Mouse (Mus musculus) stomach, embryonic 15.5 days (tissue): ENCODE measurements around the gene Tomm40. TPM values are rescaled to one million over a fixed set of nuclear protein-coding genes. Genes with fewer than 3 reads are reported as not detected.

Source experiments
- ATAC-seq: fragments of 200-750 bp; cut with Nextera tagmentation; 2 replicates; pipeline ENCODE4 v1.8.0; 2017; ENCODE audit warnings: low read depth, moderate number of reproducible peaks, moderate TSS enrichment; ENCODE audit not compliant: insufficient read depth, low FRiP score
- H3K27ac ChIP-seq: fragments of 300-500 bp; sonication (generic); 2 replicates; pipeline ENCODE4 v1.5.1; 2015; ENCODE audit warnings: mild to moderate bottlenecking, inconsistent platforms
- H3K27me3 ChIP-seq: fragments of 300-500 bp; sonication (generic); replicated peaks from 2 replicates; pipeline ENCODE4 v1.6.1; 2015; ENCODE audit warnings: inconsistent platforms
- H3K36me3 ChIP-seq: fragments of 300-500 bp; sonication (generic); 2 replicates; pipeline ENCODE4 v1.6.1; 2015; ENCODE audit warnings: inconsistent platforms
- H3K4me1 ChIP-seq: fragments of 300-500 bp; sonication (generic); 2 replicates; pipeline ENCODE4 v1.6.1; 2015; ENCODE audit warnings: inconsistent platforms
- H3K4me2 ChIP-seq: fragments of 300-500 bp; sonication (generic); 2 replicates; pipeline ENCODE4 v1.6.1; 2015; ENCODE audit warnings: mild to moderate bottlenecking, inconsistent platforms
- H3K4me3 ChIP-seq: fragments of 300-500 bp; sonication (generic); replicated peaks from 2 replicates; pipeline ENCODE4 v1.5.1; 2015; ENCODE audit warnings: inconsistent platforms
- H3K9ac ChIP-seq: fragments of 300-500 bp; sonication (generic); 2 replicates; pipeline ENCODE4 v1.6.1; 2015; ENCODE audit warnings: inconsistent platforms
- H3K9me3 ChIP-seq: fragments of 300-500 bp; sonication (generic); 2 replicates; pipeline ENCODE4 v1.6.1; 2016; ENCODE audit warnings: inconsistent platforms
- WGBS: fragments of 180-500 bp; shearing (Covaris S2); methylation state at CpG from one replicate; pipeline ENCODE4 v1.1.7; 2015; 5-methylcytosine and 5-hydroxymethylcytosine counted together
- polyA plus RNA-seq: library from polyadenylated mRNA; unstranded; fragments of >200 nt; fragmentation: Nextera tagmentation; extraction: Ambion mirVana; gene quantifications from 2 replicates; pipeline ENCODE4 v1.2.1, GENCODE M21; 2015

Gene Tomm40
- polyA plus RNA-seq, 1 experiment from 2014 or later, result 161 TPM

DNA sequence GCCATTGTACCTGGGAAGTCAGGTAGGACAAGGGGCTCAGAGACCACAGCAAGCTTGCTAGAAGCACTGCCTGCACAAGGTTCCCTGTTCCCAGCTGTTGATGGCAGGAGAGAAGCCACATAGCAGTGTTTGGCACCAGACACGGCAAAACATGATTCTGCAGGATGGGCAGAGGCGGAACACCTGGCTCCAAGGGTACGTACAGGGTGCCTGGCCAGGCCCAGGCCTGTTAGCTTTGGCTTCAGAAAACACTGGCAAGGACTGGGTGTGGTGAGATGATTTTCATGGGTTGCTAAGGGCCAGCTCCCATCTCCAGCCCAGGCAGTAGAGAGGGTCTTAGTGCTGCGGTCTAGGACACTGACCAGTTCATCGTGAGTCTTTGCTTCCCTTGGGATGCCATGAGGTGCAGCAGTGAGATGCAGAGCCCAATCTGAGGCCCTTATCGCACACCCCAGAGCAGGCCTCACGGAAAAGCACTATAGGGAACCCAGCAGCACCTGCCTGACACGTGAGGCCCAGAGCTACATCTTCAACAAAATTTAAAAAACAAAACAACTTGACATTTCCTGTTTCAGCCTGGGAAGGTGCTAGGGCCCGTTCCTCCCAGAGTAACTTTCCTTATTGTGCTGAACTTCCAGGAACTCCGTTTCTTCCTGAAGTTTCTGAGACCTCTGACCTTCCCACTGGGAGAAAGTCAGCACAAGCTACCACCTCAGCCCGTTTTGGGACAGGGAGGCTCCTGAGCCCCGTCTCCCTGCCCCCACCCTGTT is 14.8 kb downstream of the Tomm40 start:
- Histone ChIP-seq H3K4me2 (peak overlapping the region; percentile 26), H3K4me3 (no peak overlapping the region), H3K27me3 (no peaks in the 10 kb centered on the region), H3K27ac (peak overlapping the region; percentile 65), H3K4me1 (peaks cover 31% of the 10 kb centered on the region), H3K9ac (no peak overlapping the region), H3K9me3 (no peaks in the 10 kb centered on the region), H3K36me3 (peaks cover 20% of the 10 kb centered on the region)
- ATAC-seq, result no peak
- 58% methylated on average over 12 of the region's 12 CpGs for whole genome bisulfite sequencing

DNA sequence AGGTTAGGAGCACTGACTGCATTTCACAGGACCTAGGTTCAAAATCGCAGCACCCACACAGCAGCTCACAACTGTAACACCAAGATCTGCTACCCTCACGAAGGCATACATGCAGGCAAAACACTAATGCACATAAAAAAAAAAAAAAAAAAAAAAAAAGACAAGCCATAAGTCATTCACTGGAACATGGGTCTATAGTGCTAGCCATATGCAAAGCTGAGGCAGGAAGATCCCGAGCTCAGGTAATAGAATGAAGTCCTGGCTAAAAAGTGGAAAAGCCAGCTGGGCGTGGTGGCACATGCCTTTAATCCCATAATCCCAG is 15.4 kb downstream of the Tomm40 start:
- Histone ChIP-seq H3K27me3 (no peaks in the 10 kb centered on the region), H3K4me1 (peaks cover 34% of the 10 kb centered on the region), H3K36me3 (peaks cover 20% of the 10 kb centered on the region), H3K27ac (no peak overlapping the region), H3K4me2 (no peak overlapping the region), H3K9me3 (no peaks in the 10 kb centered on the region), H3K4me3 (no peak overlapping the region), H3K9ac (no peak overlapping the region)
- 82% methylated on average over 4 of the region's 4 CpGs for WGBS
- ATAC-seq, result no peak

DNA sequence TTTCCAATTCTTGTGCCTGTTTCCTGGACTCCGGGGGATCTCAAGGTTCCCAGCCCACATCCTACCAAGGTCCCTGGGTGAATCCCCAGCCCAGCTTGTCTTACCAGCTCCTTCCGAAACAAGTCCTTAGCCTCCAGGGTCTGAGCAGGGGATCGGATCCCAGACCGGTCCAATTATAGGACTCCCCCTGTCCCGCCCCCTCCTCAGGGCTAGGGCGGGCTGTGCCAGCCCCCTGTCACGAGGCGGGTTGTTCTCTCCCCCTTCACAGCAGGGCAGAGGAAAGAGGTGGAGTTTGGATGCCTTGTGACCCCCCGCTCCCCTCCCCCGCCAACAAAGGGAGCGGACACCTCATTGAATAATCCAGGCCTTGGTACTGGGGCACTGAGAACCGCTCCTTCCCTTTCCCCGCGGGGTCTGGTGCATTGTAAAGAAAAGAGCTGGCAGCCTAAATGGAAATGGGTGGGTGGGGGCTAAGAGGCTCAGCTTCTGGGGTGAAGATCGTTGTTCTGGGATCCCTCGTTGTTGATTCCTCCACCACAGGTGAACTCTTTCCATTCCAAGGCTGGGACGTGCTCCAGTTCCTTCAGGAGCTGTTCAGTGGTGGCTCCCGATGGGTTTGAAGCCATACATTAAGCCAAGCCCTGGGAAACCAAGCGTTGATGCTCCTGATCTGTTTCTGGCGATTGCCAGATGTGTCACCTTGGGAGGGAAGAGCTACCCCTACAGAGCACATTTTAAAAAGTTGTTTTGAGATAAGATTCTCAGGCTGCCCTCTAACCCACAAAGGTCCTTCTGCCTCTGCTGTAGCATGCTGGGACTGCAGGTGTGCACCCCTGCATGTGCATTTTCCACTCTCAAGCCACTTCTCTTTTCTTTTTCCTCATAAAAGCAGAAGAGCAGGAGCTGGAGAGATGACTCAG is 16.1 kb downstream of the Tomm40 start, which contains the start of gene Apoe:
Gene Apoe, minus strand, starts transcription at position 282 of the 920 bp plus-strand sequence.
- Histone ChIP-seq H3K4me2 (peak within 1 kb of the TSS; percentile 65), H3K4me3 (peak within 1 kb of the TSS; percentile 37), H3K9ac (0 out of 2 replicates have a peak within 1 kb of the TSS, but pooled peaks have one; percentile 4), H3K27me3 (no peaks in the 10 kb centered on the region), H3K36me3 (peaks cover 18% of the 10 kb centered on the region), H3K4me1 (peaks cover 38% of the 10 kb centered on the region), H3K9me3 (no peaks in the 10 kb centered on the region), H3K27ac (peak within 1 kb of the TSS; percentile 41; the same call in 1 of the 2 replicates)
- ATAC-seq, result peak; percentile 14; the same call in 1 of the 2 replicates
- 2% methylated on average over 20 of the region's 20 CpGs for WGBS

- WGBS, result 3% methylated on average over 28 of the region's 28 CpGs
- 0 out of 2 replicates have a peak overlapping the region, but pooled peaks have one; percentile 4 for H3K9ac ChIP-seq
- H3K4me2 ChIP-seq, result peak overlapping the region; percentile 65
- no peak for ATAC-seq
- H3K36me3 ChIP-seq, result peaks cover 10% of the 10 kb centered on the region
- peak overlapping the region; percentile 37 for H3K4me3 ChIP-seq
- peak overlapping the region; percentile 41; the same call in 1 of the 2 replicates for H3K27ac ChIP-seq
- no peaks in the 10 kb centered on the region for H3K27me3 ChIP-seq
- peaks cover 43% of the 10 kb centered on the region for H3K4me1 ChIP-seq
- H3K9me3 ChIP-seq, result no peaks in the 10 kb centered on the region
Measured at GRCm38 (mm10) chr7:19697949-19698906, 17.0 kb downstream of the Tomm40 start.

- Histone ChIP-seq H3K27ac (no peak overlapping the region), H3K36me3 (peaks cover 1% of the 10 kb centered on the region; the same call in 1 of the 2 replicates), H3K9me3 (no peaks in the 10 kb centered on the region), H3K4me3 (no peak overlapping the region), H3K9ac (no peak overlapping the region), H3K4me1 (peaks cover 48% of the 10 kb centered on the region), H3K4me2 (no peak overlapping the region), H3K27me3 (no peaks in the 10 kb centered on the region)
- ATAC-seq, result no peak
- 91% methylated on average over 34 of the region's 34 CpGs for WGBS
Measured at GRCm38 (mm10) chr7:19696336-19696873, 18.8 kb downstream of the Tomm40 start.

DNA sequence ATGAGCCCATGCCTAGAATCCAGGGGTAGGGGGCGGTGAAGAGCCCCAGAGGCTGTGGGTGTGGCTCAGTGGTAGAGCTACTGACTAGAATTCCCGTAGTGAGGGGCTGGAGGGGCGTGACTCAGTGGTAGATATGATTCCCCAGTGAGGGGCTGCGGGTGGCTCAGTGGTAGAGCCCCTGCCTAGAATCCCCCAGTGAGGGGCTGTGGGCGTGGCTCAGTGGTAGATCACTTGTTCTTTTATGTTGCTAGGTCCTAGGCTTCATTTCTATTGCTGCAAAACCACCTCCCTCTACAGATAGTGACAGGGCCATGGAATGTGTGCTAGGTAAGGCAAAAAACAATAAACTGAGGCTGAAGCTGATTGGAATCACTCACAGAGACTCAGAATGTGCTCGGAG is 19.4 kb downstream of the Tomm40 start:
- 76% methylated on average over 6 of the region's 6 CpGs for WGBS

DNA sequence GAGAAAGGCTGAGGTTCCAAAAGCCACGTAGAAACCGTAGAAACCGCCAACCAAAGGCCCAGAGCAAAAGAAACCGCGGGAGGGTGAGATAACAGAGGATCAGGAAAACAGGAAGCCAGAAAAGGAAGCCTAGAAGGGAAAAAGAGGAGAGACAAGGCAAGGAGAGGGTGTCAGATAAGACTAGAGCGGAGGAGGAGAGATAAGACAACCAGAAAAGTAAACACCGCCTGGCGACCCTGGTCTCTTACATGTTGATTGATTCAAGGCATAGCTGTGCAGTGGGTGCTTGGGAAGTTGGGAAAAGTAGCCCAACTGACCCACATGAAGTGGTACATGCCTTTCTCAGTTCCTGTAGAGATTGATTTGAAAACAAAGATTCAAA is 20.0 kb downstream of the Tomm40 start:
- peak overlapping the region; percentile 54; the same call in 1 of the 2 replicates for H3K27ac ChIP-seq
- H3K9ac ChIP-seq, result no peak overlapping the region
- H3K4me3 ChIP-seq, result no peak overlapping the region
- H3K9me3 ChIP-seq, result no peaks in the 10 kb centered on the region
- 20% methylated on average over 8 of the region's 8 CpGs for WGBS
- no peaks in the 10 kb centered on the region for H3K36me3 ChIP-seq
- no peaks in the 10 kb centered on the region for H3K27me3 ChIP-seq
- peaks cover 40% of the 10 kb centered on the region for H3K4me1 ChIP-seq
- no peak for ATAC-seq
- no peak overlapping the region for H3K4me2 ChIP-seq

More for the DNA sequence above, 19.4 kb downstream of the Tomm40 start:
- H3K27me3 ChIP-seq, result no peaks in the 10 kb centered on the region
- no peak overlapping the region for H3K4me3 ChIP-seq
- H3K4me1 ChIP-seq, result peaks cover 45% of the 10 kb centered on the region
- no peak overlapping the region for H3K27ac ChIP-seq
- no peak for ATAC-seq
- H3K36me3 ChIP-seq, result no peaks in the 10 kb centered on the region
- H3K9ac ChIP-seq, result no peak overlapping the region
- H3K9me3 ChIP-seq, result no peaks in the 10 kb centered on the region
- no peak overlapping the region for H3K4me2 ChIP-seq

GRCm38 (mm10) chr7:19694336-19695212 is 20.7 kb downstream of the Tomm40 start:
- Histone ChIP-seq H3K4me3 (no peak overlapping the region), H3K4me1 (peaks cover 36% of the 10 kb centered on the region), H3K9ac (no peak overlapping the region), H3K27ac (peak overlapping the region; percentile 54; the same call in 1 of the 2 replicates), H3K27me3 (no peaks in the 10 kb centered on the region), H3K4me2 (no peak overlapping the region), H3K9me3 (no peaks in the 10 kb centered on the region), H3K36me3 (no peaks in the 10 kb centered on the region)
- no peak for ATAC-seq
- WGBS, result 72% methylated on average over 10 of the region's 10 CpGs

DNA sequence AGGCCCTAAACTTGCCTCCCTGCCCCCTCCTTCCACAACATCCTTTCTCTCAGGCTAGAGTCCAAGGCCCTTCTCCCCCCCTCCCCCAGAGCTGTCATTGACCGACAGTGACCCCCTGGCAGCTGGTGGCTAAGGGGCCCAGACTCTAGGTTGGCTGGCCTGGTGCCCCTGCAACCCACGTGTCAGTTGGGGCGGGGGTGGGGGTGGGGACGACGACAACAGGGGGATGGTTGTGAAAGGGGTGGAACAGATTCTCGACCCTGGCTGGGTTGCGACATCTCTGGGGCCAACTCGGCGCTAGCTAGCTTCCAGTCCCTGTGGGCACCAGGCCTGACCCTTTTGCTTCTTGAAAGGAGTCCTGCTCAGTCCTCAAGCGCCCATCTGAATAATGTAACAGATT is 21.8 kb downstream of the Tomm40 start:
- 32% methylated on average over 10 of the region's 10 CpGs for WGBS
- no peaks in the 10 kb centered on the region for H3K27me3 ChIP-seq
- no peak overlapping the region for H3K9ac ChIP-seq
- peaks cover 25% of the 10 kb centered on the region for H3K4me1 ChIP-seq
- H3K36me3 ChIP-seq, result no peaks in the 10 kb centered on the region
- peak; percentile 23; the same call in 1 of the 2 replicates for ATAC-seq
- H3K9me3 ChIP-seq, result no peaks in the 10 kb centered on the region
- no peak overlapping the region for H3K4me2 ChIP-seq
- peak overlapping the region; percentile 40 for H3K27ac ChIP-seq
- H3K4me3 ChIP-seq, result no peak overlapping the region
